Mouse (Mus musculus): ENCODE measurements at regions not wholly inside any gene's neighbourhood (a gene's known extent, or its start where the extent isn't known, plus 50 kb on each side); places are given as distances from the start of the nearest gene placed in this dataset.

GRCm38 (mm10) chr1:119305315-119305976 lies 116.6 kb downstream of the Inhbb start:
- no peaks in the 10 kb centered on the region for H3K27me3 ChIP-seq
- CTCF ChIA-PET, result no interaction called here
- POLR2A ChIA-PET, result no interaction called here
- ATAC-seq (no peak), DNase-seq (ENCODE audit: low read depth, low spot score) (no peak)
- no peak for TF ChIP-seq CTCF (IDR thresholded peaks at IDR 0.05)
- in situ Hi-C loops (cut with MboI; ENCODE audit: low pct_unique_long_range_greater_than_20kb), result no loop called here

- ATAC-seq, result no peak
Measured at GRCm38 (mm10) chr1:119304470-119304980, 117.5 kb downstream of the Inhbb start.

GRCm38 (mm10) chr1:119302349-119302995 lies 119.6 kb downstream of the Inhbb start:
- no peak for ATAC-seq
- CTCF ChIA-PET, result no interaction called here

More at GRCm38 (mm10) chr1:119304470-119304980, 117.5 kb downstream of the Inhbb start:
- H3K27me3 ChIP-seq, result no peaks in the 10 kb centered on the region
- no peak for DNase-seq (ENCODE audit: low read depth, low spot score)
- no peak for TF ChIP-seq CTCF (IDR thresholded peaks at IDR 0.05)
- POLR2A ChIA-PET, result interaction anchor here (0.6 kb wide), 1 partner anchor 10 kb away, joined by 8 read pairs; no protein-coding TSS in a partner anchor
- in situ Hi-C loops (cut with MboI; ENCODE audit: low pct_unique_long_range_greater_than_20kb), result no loop called here
- CTCF ChIA-PET, result no interaction called here

GRCm38 (mm10) chr1:119301931-119302330 lies 120.1 kb downstream of the Inhbb start:
- ATAC-seq (no peak), DNase-seq (ENCODE audit: low read depth, low spot score) (no peak)
- H3K27me3 ChIP-seq, result no peaks in the 10 kb centered on the region
- in situ Hi-C loops (cut with MboI; ENCODE audit: low pct_unique_long_range_greater_than_20kb), result no loop called here
- no peak for TF ChIP-seq CTCF (IDR thresholded peaks at IDR 0.05)
- CTCF ChIA-PET, result no interaction called here
- POLR2A ChIA-PET, result no interaction called here

More at GRCm38 (mm10) chr1:119302349-119302995, 119.6 kb downstream of the Inhbb start:
- in situ Hi-C loops (cut with MboI; ENCODE audit: low pct_unique_long_range_greater_than_20kb), result no loop called here
- no peak for DNase-seq (ENCODE audit: low read depth, low spot score)
- no peaks in the 10 kb centered on the region for H3K27me3 ChIP-seq
- no peak for TF ChIP-seq CTCF (IDR thresholded peaks at IDR 0.05)
- POLR2A ChIA-PET, result no interaction called here

- TF ChIP-seq CTCF (IDR thresholded peaks at IDR 0.05), result no peak
- POLR2A ChIA-PET, result no interaction called here
- CTCF ChIA-PET, result no interaction called here
- ATAC-seq (no peak), DNase-seq (ENCODE audit: low read depth, low spot score) (no peak)
- H3K27me3 ChIP-seq, result no peaks in the 10 kb centered on the region
- in situ Hi-C loops (cut with MboI; ENCODE audit: low pct_unique_long_range_greater_than_20kb), result no loop called here
Measured at GRCm38 (mm10) chr1:119301258-119301657, 120.8 kb downstream of the Inhbb start.

- no peaks in the 10 kb centered on the region for H3K27me3 ChIP-seq
- ChIA-PET POLR2A (interaction anchor here (0.5 to 1.0 kb wide), 2 partner anchors 15 to 75 kb away, joined by 3 read pairs; no protein-coding TSS in a partner anchor), CTCF (interaction anchor here (1.0 kb wide), 2 partner anchors 8 to 91 kb away, joined by 3 read pairs; no protein-coding TSS in a partner anchor)
- ATAC-seq, result peak; percentile 60
- TF ChIP-seq CTCF (IDR thresholded peaks at IDR 0.05), result no peak
- DNase-seq (ENCODE audit: low read depth, low spot score), result peak; percentile 59
- in situ Hi-C loops (cut with MboI; ENCODE audit: low pct_unique_long_range_greater_than_20kb), result no loop called here
Measured at GRCm38 (mm10) chr1:119299842-119300752, 122.0 kb downstream of the Inhbb start.

- DNase-seq (ENCODE audit: low read depth, low spot score), result no peak
- in situ Hi-C loops (cut with MboI; ENCODE audit: low pct_unique_long_range_greater_than_20kb), result no loop called here
- ATAC-seq, result no peak
- H3K27me3 ChIP-seq, result no peaks in the 10 kb centered on the region
- CTCF ChIA-PET, result no interaction called here
- no peak for TF ChIP-seq CTCF (IDR thresholded peaks at IDR 0.05)
- POLR2A ChIA-PET, result no interaction called here
Measured at GRCm38 (mm10) chr1:119298696-119299230, 123.3 kb downstream of the Inhbb start.

- no peak for DNase-seq (ENCODE audit: low read depth, low spot score)
- TF ChIP-seq CTCF (IDR thresholded peaks at IDR 0.05), result no peak
- H3K27me3 ChIP-seq, result no peaks in the 10 kb centered on the region
- in situ Hi-C loops (cut with MboI; ENCODE audit: low pct_unique_long_range_greater_than_20kb), result no loop called here
- ChIA-PET CTCF (no interaction called here), POLR2A (interaction anchor here (0.6 to 0.7 kb wide), 3 partner anchors 9 to 376 kb away, joined by 5 to 8 read pairs (median 6); no protein-coding TSS in a partner anchor)
- ATAC-seq, result no peak
Measured at GRCm38 (mm10) chr1:119295121-119295520, 126.9 kb downstream of the Inhbb start.

- no peak for ATAC-seq
- TF ChIP-seq CTCF (IDR thresholded peaks at IDR 0.05), result no peak
- in situ Hi-C loops (cut with MboI; ENCODE audit: low pct_unique_long_range_greater_than_20kb), result no loop called here
- H3K27me3 ChIP-seq, result no peaks in the 10 kb centered on the region
- CTCF ChIA-PET, result no interaction called here
- POLR2A ChIA-PET, result interaction anchor here (0.5 kb wide), 1 partner anchor 80 kb away, joined by 5 read pairs; no protein-coding TSS in a partner anchor
- no peak for DNase-seq (ENCODE audit: low read depth, low spot score)
Measured at GRCm38 (mm10) chr1:119293839-119294238, 128.2 kb downstream of the Inhbb start.

- peak; percentile 65 for DNase-seq (ENCODE audit: low read depth, low spot score)
- CTCF ChIA-PET, result interaction anchor here (0.7 to 1.4 kb wide), 2 partner anchors 35 to 108 kb away, joined by 3 read pairs; no protein-coding TSS in a partner anchor
- in situ Hi-C loops (cut with MboI; ENCODE audit: low pct_unique_long_range_greater_than_20kb), result no loop called here
- peak; percentile 66 for ATAC-seq
- no peaks in the 10 kb centered on the region for H3K27me3 ChIP-seq
- POLR2A ChIA-PET, result interaction anchor here (0.7 to 1.1 kb wide), 2 partner anchors 13 to 345 kb away, joined by 3 to 5 read pairs; no protein-coding TSS in a partner anchor
- TF ChIP-seq CTCF (IDR thresholded peaks at IDR 0.05), result no peak
Measured at GRCm38 (mm10) chr1:119292216-119292615, 129.8 kb downstream of the Inhbb start.
